Mouse (Mus musculus): Measurements from ENCODE around the gene A330070K13Rik.

The A330070K13Rik gene

DNA sequence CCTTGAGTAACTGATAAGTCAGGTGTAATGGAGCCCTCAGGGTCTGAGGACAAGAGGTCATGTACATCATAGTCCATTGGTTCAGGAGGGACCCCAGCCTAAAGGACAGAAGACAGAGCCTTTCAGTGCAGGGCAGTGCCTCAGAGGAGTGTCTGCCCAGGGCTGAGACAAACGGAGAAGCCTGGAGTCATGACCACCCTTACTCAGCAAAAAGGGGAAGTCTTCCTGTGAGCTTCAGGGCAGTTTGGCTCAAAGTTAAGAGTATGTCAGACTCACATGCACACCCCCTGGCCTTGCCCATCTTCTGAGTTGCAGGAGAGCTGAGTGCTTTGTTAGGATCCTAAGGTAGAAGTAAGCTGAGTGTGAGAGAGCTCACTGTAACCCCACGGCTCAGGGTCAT, 54.5 kb downstream of the A330070K13Rik start:
- no peak for DNase-seq (ENCODE audit: low read depth, low spot score)
